Mouse (Mus musculus): Measurements from ENCODE around the gene Adamts20. TPM values are rescaled to one million over a fixed set of nuclear protein-coding genes. Genes with fewer than 3 reads are reported as not detected.

The Adamts20 gene
- total RNA-seq, 4 experiments from 2014 or later = 0.94 to 2.3 (median 1.2) TPM

- no peak for DNase-seq
These were observed 216.8 kb downstream of the Adamts20 start for GRCm38 (mm10) chr15:94248386-94248785.

GRCm38 (mm10) chr15:94246669-94247068 is 218.5 kb downstream of the Adamts20 start:
- DNase-seq = no peak

DNA sequence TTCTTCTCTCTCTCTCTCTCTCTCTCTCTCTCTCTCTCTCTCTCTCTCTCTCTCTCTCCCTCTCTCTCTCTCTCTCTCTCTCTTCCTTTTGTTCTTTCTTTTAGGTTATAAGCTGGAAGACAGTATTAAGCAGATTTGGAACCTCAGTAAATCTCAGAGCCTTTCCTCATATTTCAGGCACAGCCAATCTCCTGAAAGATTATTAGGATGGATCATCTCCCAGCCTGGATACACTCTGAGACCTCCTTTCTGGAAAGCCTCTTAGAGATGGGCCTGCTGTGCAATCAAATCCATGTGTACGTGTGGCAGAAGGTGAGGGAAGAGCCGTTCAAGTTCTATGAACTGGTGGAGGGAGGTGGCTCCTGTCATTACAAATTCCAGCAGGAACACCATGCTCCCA is 220.9 kb downstream of the Adamts20 start:
- DNase-seq = no peak

- no peak for DNase-seq
These were observed 223.1 kb downstream of the Adamts20 start for GRCm38 (mm10) chr15:94242133-94242532.

DNA sequence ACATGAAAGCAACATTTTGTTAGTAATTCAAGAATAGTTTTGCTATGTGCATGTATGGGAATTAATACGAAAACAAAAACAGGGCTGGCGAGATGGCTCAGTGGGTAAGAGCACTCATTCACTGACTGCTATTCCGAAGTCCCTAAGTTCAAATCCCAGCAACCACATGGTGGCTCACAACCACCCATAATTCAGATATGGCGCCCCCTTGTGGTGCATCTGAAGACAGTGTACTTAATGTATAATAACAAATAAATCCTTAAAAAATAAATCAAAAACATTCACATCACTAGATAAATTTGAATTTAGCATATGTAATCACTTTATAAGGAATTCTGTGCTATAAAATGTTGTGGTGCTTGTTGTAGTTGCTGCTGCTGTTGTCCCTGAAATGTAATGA is 225.6 kb downstream of the Adamts20 start:
- DNase-seq = no peak

DNA sequence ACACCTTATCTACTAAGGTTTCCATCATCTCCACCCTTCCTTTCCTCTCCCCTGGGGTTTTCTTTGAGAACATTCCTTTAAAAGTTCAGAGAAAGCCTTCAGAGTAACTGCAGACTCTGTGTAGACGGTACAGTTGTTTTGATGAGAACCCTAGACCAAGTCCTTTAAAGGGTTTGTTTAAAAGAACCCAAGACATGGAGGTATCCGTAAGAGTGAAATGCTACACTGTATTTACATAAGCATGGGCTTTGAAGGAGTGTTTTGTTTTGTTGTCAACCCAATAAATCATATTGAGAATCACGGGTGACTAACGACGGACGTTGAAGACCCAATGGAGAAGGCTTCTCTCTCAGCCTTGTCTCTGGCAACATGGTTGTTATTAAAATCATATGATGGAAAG is 226.1 kb downstream of the Adamts20 start:
- DNase-seq = no peak

- DNase-seq = no peak
These were observed 227.0 kb downstream of the Adamts20 start for GRCm38 (mm10) chr15:94238058-94238876.

GRCm38 (mm10) chr15:94236726-94237125 is 228.5 kb downstream of the Adamts20 start:
- DNase-seq = no peak

- no peak for DNase-seq
These were observed 229.1 kb downstream of the Adamts20 start for GRCm38 (mm10) chr15:94236121-94236520.

- no peak for DNase-seq
These were observed 230.0 kb downstream of the Adamts20 start for GRCm38 (mm10) chr15:94235190-94235589.

DNA sequence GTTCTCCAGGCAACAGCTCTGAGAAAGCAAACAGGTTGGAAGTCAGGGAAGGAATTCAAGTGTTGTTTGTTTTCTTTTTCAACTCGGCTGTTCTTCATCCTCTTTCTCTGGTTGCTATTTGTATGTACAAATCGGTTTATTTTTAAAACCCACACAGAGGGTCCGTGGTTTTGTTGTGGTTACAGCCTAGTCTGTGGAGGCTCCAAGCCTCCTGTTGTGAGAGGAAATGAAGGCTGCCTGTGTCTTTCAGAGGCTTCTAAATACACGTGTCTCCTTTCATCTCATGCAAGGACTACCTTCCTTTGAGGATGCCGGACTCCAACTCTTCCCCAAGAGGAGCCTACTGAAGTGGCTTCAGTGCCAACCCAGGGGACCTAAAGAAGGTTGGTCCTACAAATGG is 234.0 kb downstream of the Adamts20 start:
- no peak for DNase-seq

DNA sequence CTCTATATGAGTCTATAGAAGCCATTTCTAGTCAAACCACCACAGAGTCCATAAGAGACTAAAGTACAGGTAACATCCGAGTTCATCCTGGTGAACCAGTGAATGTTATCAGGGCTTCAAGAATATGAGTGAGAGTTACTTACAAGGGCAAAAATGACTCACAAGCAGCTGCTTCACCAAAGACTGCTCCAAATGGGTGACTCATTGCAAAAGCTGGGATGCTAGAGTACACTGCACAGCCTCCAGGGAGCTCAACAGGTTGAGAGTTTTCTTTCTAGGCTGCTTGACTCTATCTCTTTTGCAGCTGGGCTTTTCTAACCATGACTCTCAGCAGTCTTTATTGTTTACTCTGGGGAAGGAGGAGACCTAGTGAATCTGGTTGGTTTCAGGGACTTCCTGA is 237.8 kb downstream of the Adamts20 start:
- DNase-seq = no peak

- no peak for DNase-seq
These were observed 242.1 kb downstream of the Adamts20 start for GRCm38 (mm10) chr15:94223101-94223500.

DNA sequence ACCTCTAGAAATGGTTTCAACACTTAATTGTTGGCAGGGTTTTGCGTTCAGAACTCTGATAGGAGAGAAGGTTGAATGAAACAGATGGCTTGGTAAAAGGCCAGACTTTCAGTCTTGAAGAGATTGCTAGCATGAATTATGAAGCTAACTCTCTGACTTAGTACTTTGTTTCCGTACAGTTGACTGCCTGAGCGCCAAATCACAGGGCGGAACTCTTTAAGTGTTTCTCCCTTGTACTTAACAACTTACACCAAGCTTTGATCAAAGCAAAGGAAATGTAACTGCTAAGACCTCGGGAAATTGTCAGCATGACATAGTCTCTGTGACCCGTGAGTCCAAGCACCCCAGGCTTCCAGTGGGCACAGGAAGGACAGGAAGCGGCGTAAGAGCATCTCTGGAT is 244.5 kb downstream of the Adamts20 start:
- no peak for DNase-seq

Other genes starting within 250 kb of the Adamts20 start
- gene Pus7l, start 78.1 kb upstream of the Adamts20 start, total RNA-seq (2022) = 1 to 10 TPM; 3.5 to 5.4 (median 4.2) TPM
- gene Irak4, start 78.2 kb upstream of the Adamts20 start, total RNA-seq (2022) = 10 to 100 TPM; 11.9 to 16.8 (median 14.1) TPM
- 100 to 1,000 TPM in 2 of 4 experiments, 10 to 100 TPM in 2; 83.9 to 116 (median 98.3) TPM for gene Twf1, start 124.5 kb upstream of the Adamts20 start, total RNA-seq (2022)
- 10 to 100 TPM in 1 of 4 experiments, 1 to 10 TPM in 3; 3.3 to 11.1 (median 6.5) TPM for gene Tmem117, start 163.8 kb upstream of the Adamts20 start, total RNA-seq (2022)

Data from adrenal gland, adult 8-10 months (tissue).